Mouse (Mus musculus) embryo, embryonic 11 days (tissue): ENCODE data around the gene Hsp90aa1.
"Not testable (repeated sequence)": the region's sequence is repeated elsewhere in the genome, so short reads cannot be mapped to it uniquely, and the experiment has no call there.

Source experiments
- DNase-seq: peaks from one replicate; pipeline ENCODE4 v3.0.0-alpha.2; 2015

The Hsp90aa1 gene

GRCm38 (mm10) chr12:110698523-110699170 lies 3.9 kb downstream of the Hsp90aa1 start:
- DNase-seq, result peak; percentile 39

DNA sequence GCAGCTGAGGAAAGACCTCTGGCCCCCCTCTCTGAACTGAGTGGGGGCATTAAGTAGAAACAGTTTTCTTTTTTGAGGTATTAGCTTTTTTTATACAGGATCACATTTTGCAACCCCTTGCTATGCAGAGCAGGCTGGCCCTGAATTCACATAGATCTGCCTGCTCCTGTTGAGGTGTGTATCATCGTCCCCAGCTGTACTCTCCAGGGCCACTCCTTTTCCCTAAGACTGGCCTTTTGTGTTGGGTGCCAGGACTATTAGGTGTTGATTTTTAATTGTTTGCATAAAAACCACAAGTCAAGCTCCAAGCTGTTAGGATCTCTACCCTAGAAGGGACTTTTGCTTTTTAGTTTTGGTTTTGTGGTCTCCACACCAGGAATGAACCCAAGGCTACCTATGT lies 4.4 kb downstream of the Hsp90aa1 start:
- DNase-seq, result no peak

GRCm38 (mm10) chr12:110697457-110697856 lies 5.1 kb downstream of the Hsp90aa1 start:
- DNase-seq, result no peak

GRCm38 (mm10) chr12:110696975-110697400 lies 5.5 kb downstream of the Hsp90aa1 start:
- no peak for DNase-seq

DNA sequence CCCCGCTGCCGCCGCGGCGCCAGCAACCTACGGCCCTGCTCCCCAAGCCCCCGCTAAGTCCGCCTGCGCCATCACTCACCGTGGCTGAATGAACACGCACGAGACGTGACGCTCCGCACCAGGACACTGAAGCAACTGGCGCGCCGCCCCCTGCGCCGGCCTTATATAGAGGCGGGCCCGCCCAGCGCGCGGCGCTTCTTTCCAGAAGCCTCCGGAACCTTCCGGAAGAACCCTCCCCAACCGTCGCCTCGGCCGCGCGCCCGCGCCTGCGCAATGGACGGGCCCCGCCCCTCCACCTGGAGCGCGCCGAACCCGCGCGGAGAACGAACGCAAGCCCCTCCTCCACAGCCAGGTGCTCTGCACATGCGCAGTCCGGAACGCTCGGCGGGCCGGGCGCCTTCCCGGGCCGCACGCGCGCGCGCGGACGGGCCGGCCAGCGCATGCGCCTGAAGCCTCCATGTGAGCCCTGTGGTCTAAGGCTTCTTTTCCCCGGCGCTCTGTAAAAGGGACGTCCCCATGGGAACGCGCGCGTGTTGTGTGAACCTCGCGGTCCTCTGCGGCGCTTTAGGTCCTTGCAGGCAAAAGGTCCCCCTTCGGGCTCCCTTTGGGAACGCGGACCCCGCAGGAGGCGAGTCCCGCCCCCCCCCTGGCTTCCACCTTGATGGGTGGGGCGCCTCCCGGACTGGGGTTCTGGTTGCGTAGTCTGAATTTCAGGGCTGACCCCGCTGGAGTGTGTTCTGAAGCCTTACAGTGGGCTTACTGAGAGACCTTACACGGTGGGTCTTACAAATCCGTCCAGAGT lies 6.2 kb downstream of the Hsp90aa1 start:
- peak; percentile 97 for DNase-seq

DNA sequence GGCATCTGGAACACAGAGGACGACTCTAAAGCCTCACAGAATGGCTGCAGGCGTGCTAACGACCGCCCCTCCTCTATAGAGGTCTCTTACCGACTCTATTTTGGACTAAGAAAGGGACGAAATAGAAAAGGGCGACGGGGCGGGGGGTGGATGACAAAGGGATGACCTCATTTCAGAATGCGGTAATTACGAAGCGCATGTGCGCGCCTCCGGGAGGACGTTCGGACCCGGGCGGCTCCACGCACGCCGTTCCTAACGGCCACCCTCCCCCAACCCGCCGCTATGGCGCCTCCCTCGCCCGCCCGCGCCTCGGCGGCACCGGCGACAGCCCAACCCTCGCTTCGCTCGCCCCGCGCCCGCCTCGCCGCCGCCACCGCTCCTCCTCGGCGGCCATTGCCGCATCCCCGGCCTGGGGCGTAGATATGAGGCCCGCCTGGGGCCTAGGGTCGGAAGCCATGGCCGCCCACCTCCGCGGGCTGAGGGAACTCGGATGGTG lies 6.8 kb downstream of the Hsp90aa1 start:
- DNase-seq, result peak; percentile 79

- not testable (repeated sequence) for DNase-seq
These were observed 9.2 kb downstream of the Hsp90aa1 start for GRCm38 (mm10) chr12:110693378-110693777.

DNA sequence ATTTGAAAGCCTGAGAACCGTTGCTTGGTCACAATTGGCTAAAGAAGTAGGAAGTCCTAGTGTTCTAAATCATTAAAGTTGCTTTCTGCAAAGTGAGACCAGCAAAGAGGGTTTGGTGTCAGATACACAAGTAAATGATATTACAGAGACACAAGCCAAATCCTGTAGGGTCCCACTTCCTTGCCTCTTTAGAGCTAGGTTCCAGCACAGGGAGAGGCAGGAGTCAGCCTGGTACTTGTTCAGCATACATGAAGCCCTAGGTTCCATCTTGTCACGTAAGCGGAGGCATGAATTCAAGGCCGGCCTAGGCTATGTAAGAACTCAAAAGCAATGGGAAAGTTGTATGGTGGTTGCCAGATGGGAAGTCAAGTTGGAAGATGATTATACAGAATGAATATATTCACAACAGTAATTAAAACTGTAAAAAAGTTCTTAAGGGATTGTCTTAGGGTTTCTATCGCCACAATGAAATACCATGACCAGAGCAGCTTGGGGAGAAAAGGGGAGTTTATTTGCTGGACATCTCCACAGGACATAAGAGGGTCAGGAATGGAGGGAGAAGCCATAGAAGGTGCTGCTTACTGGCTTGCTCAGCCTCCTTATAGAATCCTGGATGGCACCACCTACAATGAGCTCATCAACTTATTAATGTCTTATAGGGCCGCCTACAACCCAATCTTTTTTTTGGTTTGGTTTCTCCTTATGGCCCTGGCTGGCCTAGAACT lies 12.4 kb downstream of the Hsp90aa1 start:
- DNase-seq, result no peak

DNA sequence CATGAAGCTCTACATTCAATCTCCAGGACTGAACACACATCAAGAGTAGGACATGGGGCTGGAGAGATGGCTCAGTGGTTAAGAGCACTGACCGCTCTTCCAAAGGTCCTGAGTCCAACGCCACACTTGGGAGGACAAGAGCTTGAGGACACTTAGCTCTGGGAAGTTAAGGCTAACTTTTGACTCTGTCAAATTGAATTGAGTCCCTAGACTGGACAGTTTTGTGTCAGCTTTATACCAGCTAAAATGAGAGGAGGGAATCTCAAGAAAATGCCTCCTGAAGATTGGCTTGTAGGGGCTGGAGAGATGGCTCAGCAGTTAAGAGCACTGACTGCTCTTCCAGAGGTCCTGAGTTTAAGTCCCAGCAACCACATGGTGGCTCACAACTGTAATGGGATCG lies 13.6 kb downstream of the Hsp90aa1 start:
- DNase-seq, result not testable (repeated sequence)

- DNase-seq, result no peak
These were observed 14.4 kb downstream of the Hsp90aa1 start for GRCm38 (mm10) chr12:110687894-110688734.

DNA sequence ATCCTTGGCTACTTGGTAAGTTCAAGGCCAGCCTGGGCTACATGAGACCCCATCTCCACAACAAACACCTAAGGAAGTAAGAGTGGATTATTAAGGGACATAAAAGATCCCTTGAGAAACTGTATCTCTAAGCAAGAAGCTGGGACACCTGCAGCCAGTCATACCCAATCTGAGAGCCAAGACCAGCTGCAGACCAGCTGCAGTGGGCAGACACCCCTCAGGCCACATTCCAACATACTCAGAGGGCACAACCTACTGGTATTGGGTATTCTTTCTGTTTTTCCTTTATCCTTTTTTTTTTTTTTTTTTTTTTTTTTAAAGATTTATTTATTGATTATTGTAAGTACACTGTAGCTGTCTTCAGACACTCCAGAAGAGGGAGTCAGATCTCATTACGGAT lies 18.9 kb downstream of the Hsp90aa1 start:
- no peak for DNase-seq

- DNase-seq, result no peak
These were observed 19.8 kb downstream of the Hsp90aa1 start, which contains the start of gene 1700001K19Rik for GRCm38 (mm10) chr12:110682561-110683299. Gene 1700001K19Rik, minus strand, starts transcription at chr12:110682619.

DNA sequence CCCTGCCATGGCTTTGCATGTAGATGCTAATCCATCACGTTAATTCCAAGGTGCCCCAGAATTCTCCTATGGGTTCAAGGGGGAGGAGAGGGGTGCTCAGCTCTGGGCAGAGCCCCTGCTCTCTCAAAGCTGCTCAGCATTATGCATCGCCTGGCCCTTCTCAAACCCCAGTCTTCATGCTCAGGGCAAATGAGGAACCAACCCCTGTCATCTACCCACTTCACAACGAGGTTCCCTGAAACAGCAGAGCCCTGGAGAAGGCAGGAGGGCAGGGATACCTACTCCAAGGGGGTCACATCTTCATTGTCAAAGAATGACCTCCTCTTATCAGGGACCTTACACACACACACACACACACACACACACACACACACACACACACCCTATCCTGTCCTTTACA lies 20.6 kb downstream of the Hsp90aa1 start:
- DNase-seq, result no peak

DNA sequence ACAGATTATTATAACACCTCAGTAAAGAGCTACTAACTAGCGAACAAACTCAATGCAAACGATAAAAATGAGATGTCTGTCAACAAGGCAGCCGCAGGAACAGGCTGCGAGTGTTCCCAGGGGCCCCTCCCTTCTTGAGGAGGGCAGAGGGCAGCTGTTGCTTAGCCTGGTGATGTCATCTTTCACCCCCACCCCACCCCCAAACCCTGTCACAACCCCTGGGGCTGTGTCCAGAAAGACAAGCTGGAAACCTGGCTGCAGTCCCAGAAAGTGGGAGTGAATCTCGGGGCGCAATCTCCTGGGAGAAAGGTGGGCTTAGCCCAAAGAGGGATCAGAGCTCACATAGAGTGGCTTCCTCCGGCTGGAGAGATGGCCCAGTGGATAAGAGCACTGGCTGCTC lies 21.3 kb downstream of the Hsp90aa1 start:
- no peak for DNase-seq

GRCm38 (mm10) chr12:110674243-110674642 lies 28.3 kb downstream of the Hsp90aa1 start:
- DNase-seq, result peak; percentile 18

DNA sequence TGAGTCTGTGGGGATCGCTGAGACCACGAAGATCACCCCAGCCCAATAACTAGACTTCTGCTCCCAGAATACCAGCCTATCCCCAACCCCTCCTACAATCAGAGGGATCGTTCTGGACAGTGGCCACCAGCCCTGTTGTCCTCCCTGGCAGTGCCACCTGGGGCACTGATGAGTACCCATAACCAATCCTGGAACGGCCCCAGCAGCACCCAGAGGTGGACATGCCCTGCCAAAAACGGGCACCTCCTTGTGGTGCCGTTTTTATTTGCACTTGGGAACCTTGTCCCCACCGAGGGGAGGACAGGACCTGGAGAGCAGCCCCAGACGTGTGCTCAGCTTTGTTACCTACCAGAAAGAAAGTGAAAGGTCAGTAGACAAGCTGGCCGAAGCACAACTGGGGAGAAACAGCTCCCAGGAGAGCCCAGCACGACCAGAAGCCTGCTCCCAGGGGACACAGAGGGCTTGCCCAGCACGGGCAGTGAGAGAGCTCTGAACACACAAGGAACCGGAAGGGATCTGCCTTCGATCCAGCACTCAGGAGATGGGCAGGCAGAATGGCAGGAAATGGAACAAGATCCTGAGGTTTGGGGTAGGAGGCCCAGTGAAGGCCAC lies 35.0 kb downstream of the Hsp90aa1 start:
- no peak for DNase-seq

DNA sequence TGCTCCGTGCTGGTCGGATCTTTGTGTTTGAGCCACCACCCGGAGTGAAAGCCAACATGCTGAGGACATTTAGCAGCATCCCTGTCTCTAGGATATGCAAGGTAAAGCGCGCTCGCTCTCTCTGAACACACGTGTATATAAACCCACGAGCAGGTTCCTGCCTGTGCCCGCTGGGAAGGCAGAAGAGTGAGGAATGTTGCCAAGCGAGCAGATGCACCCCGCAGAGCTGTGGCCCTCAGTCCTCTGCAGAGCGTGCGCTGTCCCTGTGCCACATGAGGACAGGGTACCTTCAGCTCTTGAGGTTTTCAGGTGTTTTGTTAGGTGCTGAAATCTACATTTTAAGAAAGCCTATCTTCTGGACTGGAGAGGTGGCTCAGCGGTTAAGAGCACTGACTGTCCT lies 40.8 kb downstream of the Hsp90aa1 start:
- no peak for DNase-seq

GRCm38 (mm10) chr12:110651464-110651863 lies 51.1 kb downstream of the Hsp90aa1 start:
- DNase-seq, result no peak

- no peak for DNase-seq
These were observed 52.3 kb downstream of the Hsp90aa1 start for GRCm38 (mm10) chr12:110650241-110650641.
